Mouse (Mus musculus): Measurements from ENCODE around the gene Spin2d. TPM values are rescaled to one million over a fixed set of nuclear protein-coding genes. Genes with fewer than 3 reads are reported as not detected.
"Not testable (repeated sequence)": the region's sequence is repeated elsewhere in the genome, so short reads cannot be mapped to it uniquely, and the experiment has no call there.

The Spin2d gene
- not detected in 2 replicates for polyA plus RNA-seq (2014; fragmentation: Nextera tagmentation; extraction: Ambion mirVana)

DNA sequence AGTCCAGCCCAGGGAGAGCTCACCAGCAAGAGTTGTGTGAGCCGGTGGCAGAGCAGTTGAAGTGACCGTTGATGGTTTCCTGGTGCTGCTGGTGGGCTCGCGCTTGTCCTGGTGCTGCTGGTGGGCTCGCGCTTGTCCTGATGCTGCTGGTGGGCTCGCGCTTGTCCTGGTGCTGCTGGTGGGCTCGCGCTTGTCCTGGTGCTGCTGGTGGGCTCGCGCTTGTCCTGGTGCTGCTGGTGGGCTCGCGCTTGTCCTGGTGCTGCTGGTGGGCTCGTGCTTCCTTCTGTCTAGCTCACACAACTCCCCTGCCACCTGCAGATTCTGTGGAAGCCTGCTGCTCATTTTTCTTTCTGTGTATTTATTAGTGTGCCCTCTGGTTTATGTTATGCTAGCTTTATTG, at the start of gene Spin2d:
TSS of gene Spin2d (minus strand) at position 101 of the 400 bp plus-strand sequence.
- not testable (repeated sequence) for H3K4me2 ChIP-seq (ENCODE audit: low read depth, low read length, severe bottlenecking); H3K9ac ChIP-seq (ENCODE audit: low read length); H3K27ac ChIP-seq (ENCODE audit: low read depth, low read length); H3K4me3 ChIP-seq (ENCODE audit: low read depth, low read length); ATAC-seq (replicated peaks; ENCODE audit: low FRiP score); H3K9me3 ChIP-seq (ENCODE audit: control insufficient read depth, low read length); H3K4me1 ChIP-seq (replicated peaks; ENCODE audit: control insufficient read depth, insufficient read depth, low read length); H3K27me3 ChIP-seq (ENCODE audit: control insufficient read depth, insufficient read depth, low read length); H3K36me3 ChIP-seq (ENCODE audit: control insufficient read depth, insufficient read depth, low read length); DNase-seq (ENCODE audit: low spot score)
- WGBS, result 85% methylated on average over 4 of the region's 15 CpGs

- no peak overlapping the region for H3K9ac ChIP-seq (ENCODE audit: low read length)
- H3K27ac ChIP-seq (ENCODE audit: low read depth, low read length), result no peak overlapping the region
- 60% methylated on average over 1 of the region's 1 CpGs for WGBS
- H3K4me1 ChIP-seq (replicated peaks; ENCODE audit: control insufficient read depth, insufficient read depth, low read length), result no peaks in the 10 kb centered on the region
- ATAC-seq (replicated peaks; ENCODE audit: low FRiP score) (no peak), DNase-seq (ENCODE audit: low spot score) (no peak)
- H3K36me3 ChIP-seq (ENCODE audit: control insufficient read depth, insufficient read depth, low read length), result no peaks in the 10 kb centered on the region
- no peaks in the 10 kb centered on the region for H3K27me3 ChIP-seq (ENCODE audit: control insufficient read depth, insufficient read depth, low read length)
- no peak overlapping the region for H3K4me2 ChIP-seq (ENCODE audit: low read depth, low read length, severe bottlenecking)
- H3K9me3 ChIP-seq (ENCODE audit: control insufficient read depth, low read length), result no peaks in the 10 kb centered on the region
- no peak overlapping the region for H3K4me3 ChIP-seq (ENCODE audit: low read depth, low read length)
Observed at GRCm38 (mm10) chrX:73225365-73225764, 48.6 kb upstream of the Spin2d start.

- not testable (repeated sequence) for DNase-seq (ENCODE audit: low spot score); H3K4me2 ChIP-seq (ENCODE audit: low read depth, low read length, severe bottlenecking); H3K36me3 ChIP-seq (ENCODE audit: control insufficient read depth, insufficient read depth, low read length); H3K9me3 ChIP-seq (ENCODE audit: control insufficient read depth, low read length); H3K27me3 ChIP-seq (ENCODE audit: control insufficient read depth, insufficient read depth, low read length); ATAC-seq (replicated peaks; ENCODE audit: low FRiP score); H3K4me1 ChIP-seq (replicated peaks; ENCODE audit: control insufficient read depth, insufficient read depth, low read length); H3K27ac ChIP-seq (ENCODE audit: low read depth, low read length); H3K4me3 ChIP-seq (ENCODE audit: low read depth, low read length); H3K9ac ChIP-seq (ENCODE audit: low read length)
- 82% methylated on average over 11 of the region's 19 CpGs for WGBS
Observed at GRCm38 (mm10) chrX:73213819-73214564, 37.2 kb upstream of the Spin2d start, which contains the start of gene Xlr4b. Xlr4b (plus strand) TSS chrX:73214333.

- not testable (repeated sequence) for H3K27ac ChIP-seq (ENCODE audit: low read depth, low read length); H3K4me1 ChIP-seq (replicated peaks; ENCODE audit: control insufficient read depth, insufficient read depth, low read length); H3K36me3 ChIP-seq (ENCODE audit: control insufficient read depth, insufficient read depth, low read length); H3K4me2 ChIP-seq (ENCODE audit: low read depth, low read length, severe bottlenecking); H3K4me3 ChIP-seq (ENCODE audit: low read depth, low read length); DNase-seq (ENCODE audit: low spot score); ATAC-seq (replicated peaks; ENCODE audit: low FRiP score); H3K27me3 ChIP-seq (ENCODE audit: control insufficient read depth, insufficient read depth, low read length); H3K9ac ChIP-seq (ENCODE audit: low read length); H3K9me3 ChIP-seq (ENCODE audit: control insufficient read depth, low read length)
- whole genome bisulfite sequencing, result 81% methylated on average over 10 of the region's 12 CpGs
Observed at GRCm38 (mm10) chrX:73191934-73192333, 15.1 kb upstream of the Spin2d start, which contains the start of gene Xlr3b. Xlr3b (plus strand) TSS chrX:73192207.

DNA sequence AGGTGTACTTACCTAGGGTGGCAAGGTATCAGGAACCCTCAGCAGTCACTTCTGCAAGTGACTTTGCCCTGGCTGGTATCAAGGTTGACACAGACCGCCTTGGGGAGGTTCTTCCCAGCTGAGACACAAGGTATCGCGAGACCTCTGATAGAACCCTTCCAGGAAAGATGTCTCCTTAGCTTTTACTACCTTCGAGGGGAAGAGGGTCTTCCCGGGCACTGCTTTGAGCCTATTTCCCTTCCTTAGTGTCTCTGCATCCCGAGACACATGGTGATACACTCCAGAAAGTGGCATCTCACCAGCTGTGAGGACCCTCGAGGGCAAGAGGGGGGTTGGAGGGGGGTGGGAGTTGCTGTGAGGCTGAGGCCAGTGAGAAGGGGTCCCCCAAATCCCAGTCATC, 27.4 kb downstream of the Spin2d start, which contains the start of gene DXBay18:
TSS of gene DXBay18 (minus strand) at position 101 of the 400 bp plus-strand sequence.
- not testable (repeated sequence) for ATAC-seq (replicated peaks; ENCODE audit: low FRiP score); H3K36me3 ChIP-seq (ENCODE audit: control insufficient read depth, insufficient read depth, low read length); H3K4me3 ChIP-seq (ENCODE audit: low read depth, low read length); DNase-seq (ENCODE audit: low spot score); H3K4me1 ChIP-seq (replicated peaks; ENCODE audit: control insufficient read depth, insufficient read depth, low read length); H3K9me3 ChIP-seq (ENCODE audit: control insufficient read depth, low read length); H3K27me3 ChIP-seq (ENCODE audit: control insufficient read depth, insufficient read depth, low read length); H3K4me2 ChIP-seq (ENCODE audit: low read depth, low read length, severe bottlenecking); H3K27ac ChIP-seq (ENCODE audit: low read depth, low read length); H3K9ac ChIP-seq (ENCODE audit: low read length)
- no CpG with 5 or more reads among the region's 7 CpGs for WGBS

DNA sequence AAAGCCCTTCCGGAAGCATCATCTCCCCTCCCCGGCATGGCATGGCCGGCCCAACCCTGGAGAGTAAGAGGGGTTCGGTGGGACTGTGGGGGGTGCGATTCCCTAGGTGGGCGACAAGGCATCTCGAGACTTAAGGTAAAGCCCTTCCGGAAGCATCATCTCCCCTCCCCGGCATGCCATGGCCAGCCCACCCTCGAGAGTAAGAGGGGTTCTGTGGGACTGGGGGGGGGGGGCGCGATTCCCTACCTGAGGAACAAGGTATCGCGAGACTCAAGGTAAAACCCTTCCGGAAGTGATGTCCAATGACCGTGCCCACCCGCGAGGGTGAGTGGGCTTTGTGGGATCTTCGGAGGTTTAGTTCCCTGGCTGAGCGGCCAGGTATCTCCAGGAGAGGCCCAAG, 28.3 kb downstream of the Spin2d start, which contains the start of gene Xlr5b:
TSS of gene Xlr5b (plus strand) at position 301 of the 400 bp plus-strand sequence.
- H3K36me3 ChIP-seq (ENCODE audit: control insufficient read depth, insufficient read depth, low read length); DNase-seq (ENCODE audit: low spot score); H3K27me3 ChIP-seq (ENCODE audit: control insufficient read depth, insufficient read depth, low read length); H3K9me3 ChIP-seq (ENCODE audit: control insufficient read depth, low read length); H3K4me3 ChIP-seq (ENCODE audit: low read depth, low read length); ATAC-seq (replicated peaks; ENCODE audit: low FRiP score); H3K27ac ChIP-seq (ENCODE audit: low read depth, low read length); H3K4me2 ChIP-seq (ENCODE audit: low read depth, low read length, severe bottlenecking); H3K4me1 ChIP-seq (replicated peaks; ENCODE audit: control insufficient read depth, insufficient read depth, low read length); H3K9ac ChIP-seq (ENCODE audit: low read length): not testable (repeated sequence)
- no CpG with 5 or more reads among the region's 20 CpGs for WGBS

GRCm38 (mm10) chrX:73143218-73143618, 33.6 kb downstream of the Spin2d start:
- not testable (repeated sequence) for H3K4me1 ChIP-seq (replicated peaks; ENCODE audit: control insufficient read depth, insufficient read depth, low read length); H3K27ac ChIP-seq (ENCODE audit: low read depth, low read length); H3K9ac ChIP-seq (ENCODE audit: low read length); H3K9me3 ChIP-seq (ENCODE audit: control insufficient read depth, low read length); ATAC-seq (replicated peaks; ENCODE audit: low FRiP score); H3K36me3 ChIP-seq (ENCODE audit: control insufficient read depth, insufficient read depth, low read length); H3K27me3 ChIP-seq (ENCODE audit: control insufficient read depth, insufficient read depth, low read length); DNase-seq (ENCODE audit: low spot score); H3K4me2 ChIP-seq (ENCODE audit: low read depth, low read length, severe bottlenecking); H3K4me3 ChIP-seq (ENCODE audit: low read depth, low read length)
- no CpG with 5 or more reads among the region's 7 CpGs for WGBS
